Mouse (Mus musculus) ES-E14 (cell line): ENCODE data around the gene Ecel1. TPM values are rescaled to one million over a fixed set of nuclear protein-coding genes. Genes with fewer than 3 reads are reported as not detected.

Experiments used
- DNase-seq: peaks from one replicate; pipeline ENCODE4 v3.0.0-alpha.2; 2013; ENCODE audit warnings: low read depth, low spot score
- H3K27ac ChIP-seq: 2 replicates; pipeline ENCODE4 v1.5.1; 2012; ENCODE audit warnings: low read depth, mild to moderate bottlenecking, low read length, moderate library complexity, mixed read lengths; ENCODE audit not compliant: poor library complexity, insufficient read depth, severe bottlenecking
- H3K36me3 ChIP-seq: 2 replicates; pipeline ENCODE4 v1.6.1; 2012; ENCODE audit warnings: mild to moderate bottlenecking, low read length, moderate library complexity, mixed read lengths; ENCODE audit not compliant: control insufficient read depth, poor library complexity, insufficient read depth, severe bottlenecking
- H3K4me1 ChIP-seq, 2 experiments: fragments of 150-350 bp in 1 of 2; sonication (generic) in 1 of 2; 2 replicates each; pipeline ENCODE4 v1.6.1; 2012; ENCODE audit warnings: low read length in 2 of 2, mild to moderate bottlenecking in 1 of 2, mixed read lengths in 1 of 2; ENCODE audit not compliant: control insufficient read depth in 2 of 2, insufficient read depth in 2 of 2, poor library complexity in 1 of 2
- H3K4me3 ChIP-seq, 2 experiments: fragments of 150-350 bp in 1 of 2; sonication (generic) in 1 of 2; 2 replicates each; pipeline ENCODE4 v1.5.1; 2012; ENCODE audit warnings: low read length in 2 of 2, low read depth in 1 of 2, mild to moderate bottlenecking in 1 of 2, mixed read lengths in 1 of 2; ENCODE audit not compliant: insufficient read depth in 1 of 2, poor library complexity in 1 of 2, severe bottlenecking in 1 of 2
- H3K9ac ChIP-seq: 2 replicates; pipeline ENCODE4 v1.6.1; 2012; ENCODE audit warnings: low read depth, mild to moderate bottlenecking, low read length, mixed read lengths; ENCODE audit not compliant: poor library complexity, insufficient read depth, severe bottlenecking
- H3K9me3 ChIP-seq: fragments of 150-350 bp; sonication (generic); 2 replicates; pipeline ENCODE4 v1.6.1; 2012; ENCODE audit warnings: low read depth, mild to moderate bottlenecking, low read length; ENCODE audit not compliant: control insufficient read depth, insufficient read depth
- CHD2 ChIP-seq: IDR thresholded peaks from 2 replicates; pipeline ENCODE4 v1.6.1; 2014; ENCODE audit warnings: mild to moderate bottlenecking, low read depth, low read length, inconsistent platforms
- HCFC1 ChIP-seq: IDR thresholded peaks from 2 replicates; pipeline ENCODE4 v1.6.1; 2012; ENCODE audit warnings: low read length, inconsistent platforms, borderline replicate concordance; ENCODE audit not compliant: insufficient read depth
- MAFK ChIP-seq: IDR thresholded peaks from 2 replicates; pipeline ENCODE4 v1.6.1; 2014; ENCODE audit warnings: mild to moderate bottlenecking, low read depth, low read length, inconsistent platforms; ENCODE audit not compliant: insufficient read depth
- ZC3H11A ChIP-seq: IDR thresholded peaks from 2 replicates; pipeline ENCODE4 v1.6.1; 2012; ENCODE audit warnings: low read depth, mild to moderate bottlenecking, inconsistent platforms, low read length, borderline replicate concordance
- ZNF384 ChIP-seq: IDR thresholded peaks from 2 replicates; pipeline ENCODE4 v1.6.1; 2012; ENCODE audit warnings: low read depth, low read length, inconsistent platforms
- in situ Hi-C, 2 experiments: fragments of 600-800 bp; cut with MboI; formaldehyde crosslinking; loops; one replicate each; pipeline ENCODE4 v1.15.1; 2025; ENCODE audit warnings: low sequenced_read_pairs in 2 of 2, inconsistent platforms in 1 of 2; ENCODE audit not compliant: unreplicated experiment in 2 of 2
- total RNA-seq: library from RNA; depleted of rRNA; stranded (reverse); fragments of 300-350 nt; gene quantifications from 2 replicates; pipeline ENCODE4 v1.2.3, GENCODE M21; 2012

Ecel1 gene
- total RNA-seq, 1 experiment = 2.9 TPM

DNA sequence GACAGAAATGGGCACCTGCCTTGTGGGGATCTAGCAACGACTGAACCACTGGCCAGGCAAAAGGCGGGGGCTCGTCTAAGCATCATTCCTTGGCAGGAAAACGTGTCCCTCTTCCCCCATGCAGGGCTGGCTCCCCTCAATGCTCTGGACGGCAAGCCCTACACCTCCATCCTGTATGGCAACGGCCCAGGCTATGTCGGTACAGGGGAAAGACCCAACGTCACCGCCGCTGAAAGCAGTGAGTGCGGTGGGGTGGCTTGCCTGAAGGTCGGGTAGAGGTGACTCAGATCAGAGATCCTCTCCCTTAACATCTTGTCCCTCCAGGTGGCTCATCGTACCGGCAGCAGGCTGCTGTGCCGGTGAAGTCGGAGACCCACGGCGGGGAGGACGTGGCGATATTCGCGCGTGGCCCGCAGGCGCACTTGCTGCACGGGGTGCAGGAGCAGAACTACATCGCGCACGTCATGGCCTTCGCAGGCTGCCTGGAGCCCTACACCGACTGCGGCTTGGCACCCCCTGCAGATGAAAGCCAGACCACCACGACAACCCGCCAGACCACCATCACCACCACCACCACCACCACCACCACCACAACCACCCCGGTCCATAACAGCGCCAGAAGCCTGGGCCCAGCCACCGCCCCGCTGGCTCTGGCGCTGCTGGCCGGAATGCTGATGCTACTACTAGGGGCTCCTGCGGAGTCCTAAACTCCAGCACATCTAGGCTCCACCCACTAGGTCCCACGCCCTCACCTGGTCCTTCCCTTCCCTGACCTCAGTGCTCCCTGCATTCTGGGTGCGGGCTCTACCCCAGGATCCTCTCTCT lies 28.9 kb downstream of the Ecel1 start:
- no peaks in the 10 kb centered on the region for H3K9me3 ChIP-seq
- no peak overlapping the region for H3K9ac ChIP-seq
- H3K4me1 ChIP-seq = peaks cover 0 to 4% of the 10 kb centered on the region in 2 experiments; a peak in 1 of 4 replicates
- peak overlapping the region; percentile 46 to 59 for H3K4me3 ChIP-seq
- in situ Hi-C loops = no loop called here
- TF ChIP-seq HCFC1 (no peak), ZC3H11A (no peak), MAFK (no peak), CHD2 (no peak), ZNF384 (no peak)
- no peak overlapping the region for H3K27ac ChIP-seq
- no peaks in the 10 kb centered on the region for H3K36me3 ChIP-seq
- no peak for DNase-seq

DNA sequence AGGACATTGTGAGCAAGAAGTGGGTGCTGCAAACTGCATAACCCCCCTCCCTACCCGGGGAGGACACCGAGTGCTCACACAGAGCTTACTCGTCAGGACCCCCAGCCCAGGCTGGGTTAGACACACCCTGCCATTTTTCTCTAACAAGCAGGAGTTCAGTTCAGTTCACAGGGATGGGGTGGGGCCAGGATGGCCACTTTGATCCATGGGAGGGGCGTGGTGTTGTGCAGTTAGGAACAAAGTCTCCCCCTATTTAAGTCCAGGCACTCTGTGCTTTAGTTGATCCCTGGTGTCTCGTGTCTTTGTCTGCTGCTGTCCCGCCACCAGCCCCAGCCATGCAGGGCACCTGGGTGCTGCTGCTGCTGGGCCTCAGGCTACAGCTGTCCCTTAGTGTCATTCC lies 31.6 kb downstream of the Ecel1 start, which contains the start of gene Akp3:
Gene Akp3 (plus strand): TSS at position 301 of the 400 bp plus-strand sequence.
- Histone ChIP-seq H3K27ac (no peak within 1 kb of the TSS), H3K9me3 (no peaks in the 10 kb centered on the region), H3K36me3 (no peaks in the 10 kb centered on the region), H3K4me1 (peaks cover 0 to 4% of the 10 kb centered on the region in 2 experiments; a peak in 1 of 4 replicates), H3K4me3 (no peak within 1 kb of the TSS), H3K9ac (no peak within 1 kb of the TSS)
- in situ Hi-C loops = no loop called here
- no peak for DNase-seq
- no peak for TF ChIP-seq ZC3H11A
- no peak for TF ChIP-seq ZNF384
- no peak for TF ChIP-seq HCFC1
- no peak for TF ChIP-seq MAFK
- TF ChIP-seq CHD2 = no peak

DNA sequence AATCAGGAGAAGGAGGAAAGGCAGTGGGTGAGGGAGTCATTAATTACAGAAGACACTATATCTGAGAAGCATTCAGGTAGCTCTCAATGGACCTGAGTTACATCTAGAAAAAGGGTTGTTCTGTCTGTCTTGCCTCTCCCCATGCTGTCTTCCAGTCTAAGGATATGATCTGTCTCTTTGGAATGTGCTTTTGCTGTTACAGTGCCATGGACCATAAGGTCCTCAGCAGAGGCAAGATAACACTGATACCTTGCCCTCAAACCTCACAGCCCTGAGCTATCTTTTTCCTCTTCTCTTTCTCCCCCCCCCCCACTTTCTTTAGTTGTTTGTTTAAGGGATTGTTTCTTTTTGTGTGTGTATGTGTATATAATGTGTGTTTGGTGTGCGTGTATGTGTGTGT lies 41.5 kb downstream of the Ecel1 start:
- Histone ChIP-seq H3K9ac (no peak overlapping the region), H3K27ac (no peak overlapping the region), H3K9me3 (no peaks in the 10 kb centered on the region), H3K4me3 (no peak overlapping the region), H3K4me1 (no peaks in the 10 kb centered on the region), H3K36me3 (no peaks in the 10 kb centered on the region)
- in situ Hi-C loops = no loop called here
- no peak for TF ChIP-seq MAFK
- no peak for TF ChIP-seq CHD2
- no peak for TF ChIP-seq HCFC1
- no peak for TF ChIP-seq ZC3H11A
- TF ChIP-seq ZNF384 = no peak
- DNase-seq = no peak

DNA sequence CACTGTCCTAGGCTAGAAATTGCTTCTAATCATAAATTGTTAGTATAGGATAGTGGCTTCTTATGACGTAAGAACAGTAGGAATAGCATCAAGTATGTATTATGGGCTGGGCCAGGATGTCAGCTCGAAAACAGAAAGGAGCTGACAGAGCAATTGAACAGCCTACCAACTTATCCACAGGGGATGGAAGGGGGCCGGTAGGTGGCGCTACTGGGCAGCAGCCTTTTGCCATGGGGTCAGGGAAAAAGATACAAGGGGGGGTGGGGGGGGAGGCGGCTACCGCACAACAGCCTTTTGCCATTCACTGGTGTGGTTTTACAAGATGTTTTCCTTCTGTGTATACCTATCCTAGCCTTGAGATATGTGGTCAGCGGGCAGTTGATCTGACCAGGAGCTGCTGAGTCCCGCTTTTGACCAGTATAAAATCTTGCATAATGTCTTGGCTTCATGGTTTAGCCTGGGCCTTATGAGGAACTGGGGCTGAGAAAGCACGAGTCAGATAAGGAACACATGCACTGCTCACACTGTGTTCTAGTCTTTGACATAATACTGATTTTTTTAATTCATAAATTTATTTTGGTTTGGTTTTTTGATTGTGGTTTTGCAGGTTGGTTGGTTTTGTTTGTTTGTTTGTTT lies 44.5 kb downstream of the Ecel1 start:
- Histone ChIP-seq H3K9me3 (no peaks in the 10 kb centered on the region), H3K9ac (no peak overlapping the region), H3K4me3 (no peak overlapping the region), H3K4me1 (no peaks in the 10 kb centered on the region), H3K27ac (no peak overlapping the region), H3K36me3 (no peaks in the 10 kb centered on the region)
- TF ChIP-seq ZNF384 = no peak
- TF ChIP-seq CHD2 = no peak
- TF ChIP-seq MAFK = peak; percentile 16; the same call in 1 of the 2 replicates
- in situ Hi-C loops = no loop called here
- DNase-seq = peak; percentile 40
